Mouse (Mus musculus) spleen, adult 2 months (tissue): Measurements from ENCODE around the gene Ano8.

Experiments used
- CTCF ChIP-seq: fragments of 200-500 bp; IDR thresholded peaks from 2 replicates; pipeline ENCODE4 v1.5.1; 2011; ENCODE audit warnings: mild to moderate bottlenecking, inconsistent platforms; ENCODE audit not compliant: insufficient read depth, insufficient read length, insufficient replicate concordance; ENCODE audit errors: extremely low read depth
- POLR2A ChIP-seq: fragments of 200-500 bp; IDR thresholded peaks from 2 replicates; pipeline ENCODE4 v1.6.1; 2011; ENCODE audit warnings: low read depth, low read length, inconsistent platforms

GRCm38 (mm10) chr8:71484736-71485135, 1.0 kb downstream of the Ano8 start:
- TF ChIP-seq CTCF (no peak), POLR2A (no peak)
